Mouse (Mus musculus) heart, embryonic 13.5 days (tissue): ENCODE data around the gene Esm1. TPM values are rescaled to one million over a fixed set of nuclear protein-coding genes. Genes with fewer than 3 reads are reported as not detected.

Source experiments
- ATAC-seq: fragments of 200-750 bp; cut with Nextera tagmentation; 2 replicates; pipeline ENCODE4 v1.8.0; 2017; ENCODE audit warnings: moderate TSS enrichment; ENCODE audit not compliant: insufficient number of reproducible peaks, low FRiP score, low TSS enrichment; ENCODE audit errors: extremely low read depth
- H3K27ac ChIP-seq: fragments of 300-500 bp; sonication (generic); replicated peaks from 2 replicates; pipeline ENCODE4 v1.5.1; 2015; ENCODE audit warnings: moderate library complexity, mild to moderate bottlenecking, inconsistent platforms
- H3K27me3 ChIP-seq: fragments of 300-500 bp; sonication (generic); replicated peaks from 2 replicates; pipeline ENCODE4 v1.6.1; 2015; ENCODE audit warnings: mild to moderate bottlenecking, inconsistent platforms
- H3K36me3 ChIP-seq: fragments of 300-500 bp; sonication (generic); 2 replicates; pipeline ENCODE4 v1.6.1; 2015; ENCODE audit warnings: mild to moderate bottlenecking, inconsistent platforms
- H3K4me1 ChIP-seq: fragments of 300-500 bp; sonication (generic); 2 replicates; pipeline ENCODE4 v1.6.1; 2015; ENCODE audit warnings: inconsistent platforms
- H3K4me2 ChIP-seq: fragments of 300-500 bp; sonication (generic); 2 replicates; pipeline ENCODE4 v1.6.1; 2015; ENCODE audit warnings: inconsistent platforms, mild to moderate bottlenecking, moderate library complexity
- H3K4me3 ChIP-seq: fragments of 300-500 bp; sonication (generic); 2 replicates; pipeline ENCODE4 v1.5.1; 2015; ENCODE audit warnings: moderate library complexity, mild to moderate bottlenecking, inconsistent platforms
- H3K9ac ChIP-seq: fragments of 300-500 bp; sonication (generic); 2 replicates; pipeline ENCODE4 v1.6.1; 2015; ENCODE audit warnings: inconsistent platforms, mild to moderate bottlenecking, moderate library complexity
- H3K9me3 ChIP-seq: fragments of 300-500 bp; sonication (generic); 2 replicates; pipeline ENCODE4 v1.6.1; 2016; ENCODE audit warnings: inconsistent platforms
- WGBS: fragments of 180-500 bp; shearing (Covaris S2); methylation state at CpG from one replicate; pipeline ENCODE4 v1.1.7; 2015; ENCODE audit warnings: mixed read lengths; 5-methylcytosine and 5-hydroxymethylcytosine counted together
- polyA plus RNA-seq: library from polyadenylated mRNA; unstranded; fragments of >200 nt; fragmentation: Nextera tagmentation; extraction: Ambion mirVana; gene quantifications from 2 replicates; pipeline ENCODE4 v1.2.1, GENCODE M21; 2015

The Esm1 gene
- polyA plus RNA-seq, 1 experiment from 2014 or later: 1.4 TPM

DNA sequence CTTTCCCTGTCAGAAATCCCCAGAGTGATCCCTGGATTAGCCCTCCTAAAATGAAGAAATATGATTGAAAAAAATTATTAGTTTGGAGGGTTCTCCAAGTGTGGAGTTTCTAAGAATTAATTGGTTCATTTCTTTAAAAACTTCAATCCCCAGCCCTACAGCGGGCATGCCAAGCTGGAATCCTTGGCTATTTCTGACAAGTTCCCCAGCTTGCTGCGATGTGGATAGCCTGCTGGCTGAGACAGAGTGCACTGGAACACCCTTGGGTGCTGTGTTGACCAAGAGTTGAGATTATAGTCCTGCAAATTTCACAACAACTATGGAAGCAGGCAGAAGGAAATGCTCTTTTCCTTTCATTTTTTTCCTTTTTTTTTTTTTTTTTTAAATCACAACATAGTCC is 7.8 kb upstream of the Esm1 start:
- Histone ChIP-seq H3K4me2 (no peak overlapping the region), H3K9me3 (no peaks in the 10 kb centered on the region), H3K9ac (no peak overlapping the region), H3K27me3 (no peaks in the 10 kb centered on the region), H3K27ac (no peak overlapping the region), H3K36me3 (no peaks in the 10 kb centered on the region), H3K4me3 (no peak overlapping the region), H3K4me1 (peaks cover 11% of the 10 kb centered on the region)
- no peak for ATAC-seq
- WGBS: 87% methylated on average over 2 of the region's 2 CpGs

DNA sequence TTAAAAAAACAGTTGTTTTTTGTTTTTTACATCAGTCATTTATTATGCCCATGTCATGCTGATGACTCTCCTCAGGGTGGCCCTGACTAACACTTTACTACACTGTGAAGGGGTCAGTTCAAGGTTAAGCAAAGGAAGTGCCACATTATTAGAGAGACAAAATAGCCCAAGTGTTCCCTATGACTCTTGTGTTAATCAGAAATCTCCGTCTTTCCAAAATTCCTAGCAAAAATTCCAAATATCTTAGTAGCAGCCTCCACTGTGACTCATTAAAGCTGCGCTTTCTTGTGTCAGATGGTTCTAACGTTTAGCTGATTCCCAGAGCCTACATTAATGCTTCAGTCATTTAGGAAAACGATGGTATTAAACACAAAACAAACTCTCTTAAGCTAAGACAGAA is 7.3 kb upstream of the Esm1 start:
- Histone ChIP-seq H3K36me3 (no peaks in the 10 kb centered on the region), H3K9me3 (no peaks in the 10 kb centered on the region), H3K4me2 (no peak overlapping the region), H3K9ac (no peak overlapping the region), H3K4me1 (peaks cover 11% of the 10 kb centered on the region), H3K27ac (no peak overlapping the region), H3K27me3 (no peaks in the 10 kb centered on the region), H3K4me3 (no peak overlapping the region)
- ATAC-seq: no peak
- WGBS: 45% methylated on average over 4 of the region's 4 CpGs

DNA sequence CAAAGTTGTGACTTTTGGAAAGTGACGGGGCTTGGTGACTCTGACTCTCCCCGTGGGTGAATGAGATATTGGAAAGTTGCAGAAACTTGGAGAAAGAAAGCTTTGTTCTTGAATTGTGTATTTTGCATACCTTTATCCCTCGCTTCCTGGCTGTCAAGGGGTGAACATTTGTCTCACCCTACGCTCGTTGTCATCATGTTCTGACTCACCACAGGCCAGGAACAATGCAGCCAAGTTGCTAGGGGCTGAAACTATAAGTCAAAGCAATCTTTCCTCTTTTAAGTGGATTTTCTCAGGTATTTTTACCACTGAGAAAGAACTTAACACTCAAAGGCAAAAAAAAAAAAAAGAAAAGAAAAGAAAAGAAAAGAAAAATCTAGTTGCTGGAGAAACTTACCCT is 6.3 kb upstream of the Esm1 start:
- Histone ChIP-seq H3K4me2 (no peak overlapping the region), H3K4me1 (peaks cover 11% of the 10 kb centered on the region), H3K27ac (no peak overlapping the region), H3K9me3 (no peaks in the 10 kb centered on the region), H3K9ac (no peak overlapping the region), H3K4me3 (no peak overlapping the region), H3K27me3 (no peaks in the 10 kb centered on the region), H3K36me3 (no peaks in the 10 kb centered on the region)
- WGBS: 36% methylated on average over 5 of the region's 5 CpGs
- ATAC-seq: no peak

DNA sequence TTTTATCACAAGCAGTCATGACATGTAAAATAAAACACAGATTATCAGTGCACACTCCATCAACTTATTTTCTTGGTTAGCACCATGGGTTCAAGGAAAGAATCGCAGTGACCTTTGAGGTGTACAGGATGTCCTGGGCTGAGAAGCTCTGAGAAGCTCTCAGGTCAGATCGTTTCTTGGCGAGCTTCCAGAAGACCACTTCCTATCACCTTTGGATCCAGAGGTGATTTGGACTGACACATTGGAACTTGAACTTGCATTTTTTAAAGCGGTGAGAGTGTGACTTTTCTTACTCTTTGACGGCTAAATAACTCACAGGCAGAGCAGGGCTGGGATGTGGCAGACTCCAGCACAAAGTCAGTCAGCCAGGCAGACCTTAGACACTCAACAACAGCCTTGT is 4.1 kb upstream of the Esm1 start:
- Histone ChIP-seq H3K9ac (no peak overlapping the region), H3K4me3 (no peak overlapping the region), H3K36me3 (no peaks in the 10 kb centered on the region), H3K9me3 (no peaks in the 10 kb centered on the region), H3K4me2 (no peak overlapping the region), H3K4me1 (peaks cover 22% of the 10 kb centered on the region), H3K27ac (no peak overlapping the region), H3K27me3 (peaks cover 8% of the 10 kb centered on the region)
- 68% methylated on average over 5 of the region's 5 CpGs for WGBS
- ATAC-seq: no peak

DNA sequence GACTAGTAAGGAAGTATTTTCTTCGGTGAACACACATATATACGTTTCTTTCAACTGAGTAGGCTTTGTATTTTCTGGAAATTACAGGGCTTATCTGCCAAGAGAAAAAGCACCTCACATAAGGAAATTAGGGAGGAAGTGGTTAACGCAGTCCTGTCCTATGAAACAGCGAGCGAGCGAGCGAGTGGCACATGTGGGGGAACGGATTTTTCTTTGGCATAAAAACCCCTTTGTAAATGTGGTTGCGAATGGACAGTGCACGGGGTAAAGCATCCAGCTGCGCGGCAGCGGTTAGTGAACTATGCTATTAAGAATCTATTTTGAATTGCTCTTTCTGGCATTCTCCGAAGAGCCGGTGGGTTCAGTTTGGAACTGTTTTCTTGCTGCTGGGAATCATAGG is 1.9 kb downstream of the Esm1 start:
- H3K27ac ChIP-seq: no peak overlapping the region
- no peak for ATAC-seq
- no peak overlapping the region for H3K9ac ChIP-seq
- H3K4me1 ChIP-seq: peaks cover 18% of the 10 kb centered on the region
- no peak overlapping the region for H3K4me2 ChIP-seq
- no peak overlapping the region for H3K4me3 ChIP-seq
- H3K36me3 ChIP-seq: no peaks in the 10 kb centered on the region
- WGBS: 68% methylated on average over 15 of the region's 15 CpGs
- peaks cover 13% of the 10 kb centered on the region for H3K27me3 ChIP-seq
- no peaks in the 10 kb centered on the region for H3K9me3 ChIP-seq

DNA sequence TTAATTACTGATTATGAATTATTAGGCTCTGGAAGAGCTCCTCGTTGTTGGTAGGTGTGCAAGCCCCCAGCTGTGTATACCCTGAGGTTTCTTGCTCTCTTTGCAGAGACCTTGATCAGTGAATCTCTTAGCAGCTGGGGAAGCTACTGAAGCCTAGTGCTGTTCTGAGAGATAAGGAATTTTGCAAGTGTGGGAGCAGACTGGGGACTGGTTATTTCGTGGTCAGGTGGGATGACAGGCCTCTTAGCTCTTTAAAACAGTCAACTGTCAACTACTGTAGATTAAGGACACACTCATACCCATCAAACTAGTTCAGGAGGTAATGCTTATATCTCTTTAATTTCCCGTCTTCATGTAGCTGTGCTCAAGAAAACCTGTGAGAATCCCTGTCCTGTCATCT is 2.9 kb downstream of the Esm1 start:
- no peak for ATAC-seq
- no peak overlapping the region for H3K4me2 ChIP-seq
- H3K36me3 ChIP-seq: no peaks in the 10 kb centered on the region
- H3K9me3 ChIP-seq: no peaks in the 10 kb centered on the region
- H3K4me1 ChIP-seq: peaks cover 18% of the 10 kb centered on the region
- H3K27me3 ChIP-seq: peaks cover 13% of the 10 kb centered on the region
- H3K27ac ChIP-seq: no peak overlapping the region
- 33% methylated on average over 3 of the region's 3 CpGs for whole genome bisulfite sequencing
- H3K9ac ChIP-seq: no peak overlapping the region
- no peak overlapping the region for H3K4me3 ChIP-seq

DNA sequence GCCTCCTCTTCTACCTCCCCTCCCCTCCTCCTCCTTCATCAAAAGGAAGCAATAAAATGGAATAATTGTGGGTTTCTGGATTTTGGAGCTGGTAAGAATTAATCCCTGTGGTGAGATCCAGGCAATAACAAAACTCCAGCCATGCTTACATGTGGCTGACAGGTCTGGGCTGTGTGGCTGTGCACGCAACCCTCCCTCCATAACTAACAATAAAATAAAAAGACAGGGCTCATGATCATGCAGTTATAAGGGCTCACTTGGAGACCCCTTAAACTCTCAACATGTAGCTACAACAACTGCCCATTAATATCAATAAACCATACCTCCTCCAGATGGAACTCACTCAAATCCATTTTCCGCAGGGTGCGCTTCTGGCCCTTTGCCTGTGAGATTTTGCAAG is 4.4 kb downstream of the Esm1 start:
- H3K4me1 ChIP-seq: peaks cover 18% of the 10 kb centered on the region
- 97% methylated on average over 3 of the region's 3 CpGs for WGBS
- H3K9me3 ChIP-seq: no peaks in the 10 kb centered on the region
- H3K27ac ChIP-seq: no peak overlapping the region
- no peak overlapping the region for H3K4me3 ChIP-seq
- H3K27me3 ChIP-seq: peaks cover 13% of the 10 kb centered on the region
- H3K36me3 ChIP-seq: no peaks in the 10 kb centered on the region
- H3K4me2 ChIP-seq: no peak overlapping the region
- H3K9ac ChIP-seq: no peak overlapping the region
- ATAC-seq: no peak

DNA sequence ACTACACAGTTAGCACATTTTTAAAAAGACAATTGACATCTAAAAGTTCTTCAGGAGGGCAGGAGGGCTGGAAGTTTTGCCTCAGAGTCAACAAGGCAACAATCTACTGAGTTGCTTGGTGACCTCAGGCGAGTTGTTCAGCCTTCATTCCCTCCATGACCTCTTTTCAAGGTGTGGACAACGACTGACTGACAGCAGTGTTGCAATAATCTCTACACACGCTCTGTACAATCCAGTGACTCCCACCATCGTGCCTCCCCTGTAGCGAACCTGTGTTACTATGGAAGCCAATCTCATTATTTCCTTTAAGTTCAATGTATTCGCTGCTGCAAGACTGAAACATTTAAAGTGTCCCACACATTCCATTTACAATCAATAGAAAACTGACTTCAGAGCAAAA is 12.4 kb downstream of the Esm1 start:
- Histone ChIP-seq H3K9me3 (no peaks in the 10 kb centered on the region), H3K36me3 (no peaks in the 10 kb centered on the region), H3K4me3 (no peak overlapping the region), H3K9ac (no peak overlapping the region), H3K4me2 (no peak overlapping the region), H3K27ac (no peak overlapping the region), H3K4me1 (peaks cover 23% of the 10 kb centered on the region), H3K27me3 (no peaks in the 10 kb centered on the region)
- ATAC-seq: no peak
- WGBS: 31% methylated on average over 6 of the region's 6 CpGs

DNA sequence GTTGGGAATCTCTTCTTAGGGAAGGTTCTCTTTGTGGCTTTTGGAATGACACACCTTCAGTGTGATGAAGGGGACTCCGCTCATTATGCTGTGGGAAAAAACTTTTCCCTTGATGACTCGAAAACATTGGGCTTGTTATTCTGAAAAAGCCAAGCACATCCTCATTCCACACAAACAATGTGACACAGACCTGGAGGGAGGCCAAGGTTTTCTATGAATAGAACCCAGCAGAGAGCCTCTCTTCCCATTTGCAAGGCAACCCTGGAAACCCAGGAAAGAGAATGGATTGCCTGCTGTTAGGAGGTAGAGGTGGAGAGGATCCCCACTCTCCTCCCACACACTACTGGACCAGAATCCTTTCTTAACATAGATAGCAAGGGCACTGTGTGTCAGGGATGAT is 14.6 kb downstream of the Esm1 start:
- peak overlapping the region; percentile 68 for H3K4me2 ChIP-seq
- no peaks in the 10 kb centered on the region for H3K36me3 ChIP-seq
- no peaks in the 10 kb centered on the region for H3K27me3 ChIP-seq
- H3K9me3 ChIP-seq: no peaks in the 10 kb centered on the region
- peak overlapping the region; percentile 72 for H3K9ac ChIP-seq
- peak overlapping the region; percentile 90 for H3K27ac ChIP-seq
- ATAC-seq: no peak
- H3K4me3 ChIP-seq: peak overlapping the region; percentile 48
- H3K4me1 ChIP-seq: peaks cover 23% of the 10 kb centered on the region
- WGBS: 15% methylated on average over 2 of the region's 2 CpGs

DNA sequence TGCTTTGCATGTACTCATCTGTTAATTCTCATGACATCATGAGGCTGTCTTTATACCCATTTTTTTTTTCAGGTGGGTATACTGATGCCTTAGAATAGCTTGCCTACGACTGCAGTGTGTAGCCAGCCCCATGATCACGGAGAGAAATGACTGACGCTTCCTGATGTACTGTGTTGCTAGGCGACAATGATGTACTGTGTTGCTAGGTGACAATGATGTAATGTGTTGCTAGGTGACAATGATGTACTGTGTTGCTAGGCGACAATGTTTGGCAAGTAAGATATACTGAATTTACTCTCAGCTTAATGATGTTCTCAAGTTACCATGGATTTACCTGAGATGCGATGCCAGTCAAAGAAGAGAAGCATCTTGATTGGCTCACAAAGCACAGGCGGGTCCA is 16.4 kb downstream of the Esm1 start, which contains the start of gene Gzmk:
Gzmk (minus strand) TSS at position 98 of the 400 bp plus-strand sequence.
- Histone ChIP-seq H3K9ac (no peak within 1 kb of the TSS), H3K4me1 (peaks cover 23% of the 10 kb centered on the region), H3K36me3 (no peaks in the 10 kb centered on the region), H3K27ac (no peak within 1 kb of the TSS), H3K27me3 (no peaks in the 10 kb centered on the region), H3K4me2 (no peak within 1 kb of the TSS), H3K9me3 (no peaks in the 10 kb centered on the region), H3K4me3 (no peak within 1 kb of the TSS)
- 58% methylated on average over 7 of the region's 7 CpGs for WGBS
- ATAC-seq: no peak

DNA sequence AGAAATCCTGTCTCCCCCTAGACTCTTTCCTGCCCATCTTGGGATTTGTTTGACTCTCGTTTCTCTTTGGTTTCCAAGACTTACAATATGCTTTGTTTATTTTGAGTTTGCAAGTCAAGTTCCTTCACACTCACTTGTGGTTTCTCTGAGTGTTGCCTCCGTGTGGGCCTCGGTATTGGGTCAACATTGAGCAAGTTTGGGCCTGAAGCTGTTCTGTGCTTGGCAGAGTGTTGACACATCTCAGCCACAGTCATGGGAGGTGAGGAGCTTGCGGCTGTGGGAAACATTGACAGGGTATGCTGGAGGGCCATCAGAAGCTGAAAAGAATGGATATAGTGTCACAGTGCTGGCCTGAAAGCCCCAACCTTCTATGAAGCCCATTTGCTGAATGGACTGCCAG is 17.6 kb downstream of the Esm1 start:
- no peak for ATAC-seq
- Histone ChIP-seq H3K9ac (no peak overlapping the region), H3K27ac (no peak overlapping the region), H3K4me3 (no peak overlapping the region), H3K27me3 (no peaks in the 10 kb centered on the region), H3K9me3 (no peaks in the 10 kb centered on the region), H3K36me3 (no peaks in the 10 kb centered on the region), H3K4me1 (peaks cover 17% of the 10 kb centered on the region), H3K4me2 (no peak overlapping the region)
- 61% methylated on average over 4 of the region's 4 CpGs for WGBS

DNA sequence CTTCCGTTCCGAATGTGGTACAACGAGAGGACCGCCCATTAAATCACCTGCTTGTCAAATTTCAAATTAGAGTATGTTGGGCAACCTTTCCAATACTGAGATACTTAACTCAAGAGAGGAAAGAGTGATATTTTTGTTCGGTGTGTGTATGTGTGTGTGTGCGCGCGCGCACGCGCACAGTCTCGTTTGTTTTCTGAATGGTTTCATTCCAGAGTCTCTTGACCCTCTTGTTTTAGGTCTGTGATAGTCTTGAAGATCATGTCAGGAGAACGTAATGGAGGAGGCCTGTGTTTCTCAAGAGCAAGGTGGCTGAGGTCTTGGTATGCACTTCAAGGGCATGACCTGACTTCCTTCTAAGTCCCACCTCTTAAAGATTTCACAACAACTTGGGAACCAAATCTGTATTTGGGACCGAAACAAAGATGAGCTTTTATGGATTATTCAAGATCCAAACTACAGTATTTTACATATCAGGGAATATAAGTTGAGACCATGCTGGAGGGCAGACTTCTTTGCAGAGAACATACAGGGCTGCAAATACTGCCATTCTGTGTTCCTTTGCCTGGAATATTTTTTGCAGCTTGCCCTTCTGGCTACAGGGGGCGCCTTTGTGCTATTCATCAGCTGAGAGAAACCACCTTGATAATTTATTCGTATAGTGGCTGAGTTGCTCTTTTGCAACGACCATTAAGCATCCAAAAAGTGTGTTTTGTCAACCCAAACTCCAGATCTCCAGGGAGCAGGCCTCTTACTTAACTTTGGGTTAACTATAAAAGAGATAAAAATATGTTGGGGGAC is 18.4 kb downstream of the Esm1 start:
- Histone ChIP-seq H3K4me1 (peaks cover 10% of the 10 kb centered on the region), H3K9me3 (no peaks in the 10 kb centered on the region), H3K4me3 (no peak overlapping the region), H3K4me2 (no peak overlapping the region), H3K27me3 (no peaks in the 10 kb centered on the region), H3K27ac (no peak overlapping the region), H3K36me3 (no peaks in the 10 kb centered on the region), H3K9ac (no peak overlapping the region)
- no peak for ATAC-seq
- 79% methylated on average over 17 of the region's 17 CpGs for WGBS
